Mouse (Mus musculus) bone marrow, adult 2 months (tissue): ENCODE data around the gene 2410015M20Rik. TPM values are rescaled to one million over a fixed set of nuclear protein-coding genes. Genes with fewer than 3 reads are reported as not detected.

Experiments used
- H3K27ac ChIP-seq: fragments of 200-500 bp; 2 replicates; pipeline ENCODE4 v1.5.1; 2012; ENCODE audit warnings: low read depth, mild to moderate bottlenecking, control low read depth, inconsistent platforms, low read length; ENCODE audit not compliant: control insufficient read depth, poor library complexity, insufficient read depth
- H3K4me1 ChIP-seq: fragments of 200-500 bp; 2 replicates; pipeline ENCODE4 v1.6.1; 2011; ENCODE audit warnings: low read length; ENCODE audit not compliant: control insufficient read depth, insufficient read depth
- H3K4me3 ChIP-seq: fragments of 200-500 bp; replicated peaks from 2 replicates; pipeline ENCODE3; 2011; ENCODE audit warnings: mild to moderate bottlenecking, low read depth, low read length, control low read depth; ENCODE audit not compliant: control insufficient read depth
- CTCF ChIP-seq: fragments of 200-500 bp; IDR thresholded peaks from 2 replicates; pipeline ENCODE4 v1.5.1; 2011; ENCODE audit warnings: low read length, control low read depth; ENCODE audit not compliant: control insufficient read depth, insufficient read depth
- POLR2A ChIP-seq: fragments of 200-500 bp; IDR thresholded peaks from 2 replicates; pipeline ENCODE4 v1.6.1; 2011; ENCODE audit warnings: low read depth, mild to moderate bottlenecking, control low read depth, low read length, borderline replicate concordance; ENCODE audit not compliant: control insufficient read depth
- WGBS: fragments of 180-500 bp; shearing (Covaris S2); methylation state at CpG from one replicate; pipeline ENCODE4 v1.1.7; 2018; 5-methylcytosine and 5-hydroxymethylcytosine counted together
- polyA plus RNA-seq: library from polyadenylated mRNA; stranded (reverse); fragments of >200 nt; gene quantifications from 2 replicates; pipeline ENCODE4 v1.2.4, GENCODE M21; 2011; ENCODE audit warnings: low replicate concordance; ENCODE audit not compliant: missing spikeins, insufficient read depth, insufficient read length

The 2410015M20Rik gene
- polyA plus RNA-seq, 1 experiment: 94.1 TPM

DNA sequence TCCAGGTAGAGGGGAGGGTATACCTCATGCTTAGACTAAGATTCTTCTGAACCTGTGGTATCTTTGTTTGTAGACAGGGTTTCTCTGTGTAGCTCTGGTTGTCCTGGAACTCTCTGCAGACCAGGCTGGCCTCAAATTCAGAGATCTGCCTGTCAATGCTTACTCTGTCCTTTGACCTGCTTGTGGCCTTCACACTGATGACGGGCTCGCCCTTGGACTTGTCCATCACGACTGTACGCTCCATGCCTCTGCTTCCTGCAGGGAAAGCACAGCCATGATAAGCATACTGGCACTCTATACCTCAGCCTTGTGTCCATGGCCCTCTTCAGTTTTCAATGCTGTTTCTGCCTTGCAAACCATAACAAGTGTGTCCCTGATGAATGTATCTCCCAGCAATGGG lies 42.2 kb downstream of the 2410015M20Rik start:
- 95% methylated on average over 4 of the region's 4 CpGs for WGBS
- Histone ChIP-seq H3K4me1 (no peaks in the 10 kb centered on the region), H3K27ac (no peak overlapping the region), H3K4me3 (no peak overlapping the region)
- TF ChIP-seq CTCF (no peak), POLR2A (no peak)

DNA sequence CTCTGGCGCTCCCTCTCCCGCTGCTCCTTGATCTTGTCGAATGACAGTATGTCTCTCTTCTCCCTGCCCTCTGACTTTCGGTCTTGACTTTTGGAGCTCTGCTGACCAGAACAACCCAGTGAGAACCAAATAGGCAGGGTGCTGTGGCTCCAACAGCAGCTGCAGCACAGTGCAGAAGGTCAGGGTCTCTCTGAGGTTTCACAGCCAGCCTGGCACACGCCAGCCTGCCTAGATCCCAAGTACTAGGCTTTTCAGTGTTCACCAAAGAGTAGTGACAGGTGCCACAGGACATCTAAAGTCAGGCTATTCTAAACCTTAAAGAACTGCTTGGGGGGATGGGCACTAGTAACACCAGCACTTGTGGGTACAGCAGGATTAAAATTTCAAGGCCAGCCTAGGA lies 42.7 kb downstream of the 2410015M20Rik start:
- TF ChIP-seq CTCF (no peak), POLR2A (no peak)
- Histone ChIP-seq H3K4me1 (no peaks in the 10 kb centered on the region), H3K4me3 (no peak overlapping the region), H3K27ac (no peak overlapping the region)
- WGBS: 95% methylated on average over 5 of the region's 5 CpGs

DNA sequence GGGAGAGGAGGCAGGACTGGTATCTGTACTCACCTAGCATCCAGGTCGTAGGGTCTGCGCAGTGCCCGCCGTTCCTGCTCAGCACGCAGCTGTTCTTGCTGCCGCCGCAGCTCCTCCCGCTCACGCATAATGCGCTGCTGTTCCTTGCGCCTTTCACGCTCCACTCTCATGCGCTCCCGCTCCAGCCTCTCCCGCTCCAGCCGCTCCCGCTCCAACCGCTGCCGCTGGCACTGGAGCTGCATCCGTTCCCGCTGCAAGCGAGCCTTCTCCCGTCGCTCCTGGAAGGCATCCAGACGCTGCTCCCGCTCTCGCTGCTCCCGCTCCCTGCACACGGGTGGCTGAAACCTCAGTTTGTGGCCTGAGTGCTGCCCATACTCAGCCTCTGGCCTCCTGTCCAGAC lies 43.3 kb downstream of the 2410015M20Rik start:
- WGBS: 93% methylated on average over 29 of the region's 29 CpGs
- Histone ChIP-seq H3K4me1 (no peaks in the 10 kb centered on the region), H3K4me3 (no peak overlapping the region), H3K27ac (no peak overlapping the region)
- no peak for TF ChIP-seq CTCF
- no peak for TF ChIP-seq POLR2A

DNA sequence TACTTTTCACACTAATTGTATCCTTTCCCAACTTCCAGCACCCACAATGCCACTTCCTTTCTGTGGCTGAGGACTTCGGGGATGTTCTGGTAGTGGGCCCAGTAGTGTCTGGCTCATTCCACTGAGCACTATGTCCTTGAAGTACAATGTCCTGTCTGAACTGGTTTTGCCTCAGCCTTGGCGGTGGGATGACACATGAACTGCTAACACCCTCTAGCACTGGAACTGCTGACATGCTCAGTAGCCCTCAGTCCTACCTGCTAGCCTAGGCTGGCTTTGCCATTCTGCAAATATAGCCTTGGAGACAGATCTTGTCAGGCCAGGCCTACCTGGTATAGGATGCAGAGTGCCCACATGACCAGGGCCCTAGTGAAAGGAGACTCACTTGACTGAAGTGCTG lies 47.7 kb downstream of the 2410015M20Rik start:
- WGBS: 67% methylated on average over 2 of the region's 2 CpGs
- Histone ChIP-seq H3K4me3 (no peak overlapping the region), H3K4me1 (no peaks in the 10 kb centered on the region), H3K27ac (no peak overlapping the region)
- TF ChIP-seq CTCF: no peak

DNA sequence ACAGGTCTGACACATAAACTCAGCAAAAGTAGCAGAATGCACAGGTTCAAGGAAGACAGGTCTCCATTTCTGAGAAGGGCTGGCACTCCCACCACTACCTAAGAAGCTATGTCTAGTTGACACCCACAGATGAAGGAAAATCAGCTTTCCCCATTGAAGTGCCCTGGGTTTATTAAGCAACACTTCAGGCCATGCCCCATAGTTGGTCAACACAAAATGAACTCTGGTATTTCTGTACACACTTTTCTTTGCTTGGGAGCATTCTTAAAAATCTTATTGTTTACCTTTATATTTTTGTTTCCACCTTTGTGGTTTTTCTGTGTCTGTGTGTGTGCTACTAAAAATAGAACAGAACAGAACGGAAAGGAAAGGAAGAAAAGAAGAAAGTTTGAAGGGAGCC lies 49.4 kb downstream of the 2410015M20Rik start:
- H3K27ac ChIP-seq: no peak overlapping the region
- TF ChIP-seq POLR2A (no peak), CTCF (no peak)
- no peak overlapping the region for H3K4me3 ChIP-seq
- no peaks in the 10 kb centered on the region for H3K4me1 ChIP-seq
- WGBS: 15% methylated on average over 1 of the region's 1 CpGs

DNA sequence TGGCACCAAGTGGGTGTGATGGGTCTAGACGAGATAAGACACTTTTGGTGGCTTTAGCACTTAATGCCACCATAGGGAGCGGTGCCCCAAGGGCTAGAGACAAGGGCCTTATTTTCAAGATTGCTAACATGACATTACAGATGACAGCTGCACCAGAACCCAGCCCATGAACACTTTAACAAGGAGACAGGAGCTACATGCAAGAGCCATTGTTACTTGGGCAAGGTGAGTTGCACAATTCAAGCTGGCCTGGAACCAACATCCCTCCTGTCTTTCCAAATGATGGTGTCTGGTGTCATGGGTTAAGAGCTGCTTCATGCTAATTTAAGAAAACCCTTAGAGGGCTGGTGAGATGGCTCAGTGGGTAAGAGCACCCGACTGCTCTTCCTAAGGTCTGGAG lies 50.2 kb downstream of the 2410015M20Rik start:
- 51% methylated on average over 3 of the region's 3 CpGs for whole genome bisulfite sequencing
- Histone ChIP-seq H3K4me3 (no peak overlapping the region), H3K27ac (no peak overlapping the region), H3K4me1 (no peaks in the 10 kb centered on the region)
- TF ChIP-seq CTCF (no peak), POLR2A (no peak)

DNA sequence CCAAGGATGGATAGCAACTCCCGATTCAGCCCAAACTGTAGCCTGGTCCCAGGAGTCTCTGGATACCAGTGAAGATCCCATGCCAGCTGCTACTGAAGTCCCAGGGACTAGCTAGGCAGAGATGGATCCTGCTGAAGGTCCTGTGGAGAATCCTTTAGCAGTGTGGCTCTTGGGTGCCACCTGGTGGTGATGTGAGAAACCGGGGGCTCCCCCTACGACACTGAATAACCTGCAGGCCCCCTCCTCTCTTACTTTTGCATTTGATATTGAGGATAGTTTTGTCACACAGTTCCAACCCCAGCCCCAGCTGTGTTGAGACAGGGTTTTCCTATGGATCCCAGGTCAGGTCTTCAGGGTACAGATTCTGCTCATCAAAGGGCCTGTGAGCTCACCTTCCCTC lies 51.1 kb downstream of the 2410015M20Rik start:
- Histone ChIP-seq H3K27ac (no peak overlapping the region), H3K4me1 (no peaks in the 10 kb centered on the region), H3K4me3 (no peak overlapping the region)
- TF ChIP-seq CTCF (peak; percentile 78), POLR2A (no peak)
- 18% methylated on average over 3 of the region's 3 CpGs for WGBS

Other genes starting within 250 kb of the 2410015M20Rik start
- 23.2 and 54.0 TPM in 2 replicates for gene Ptprs, start 133.3 kb downstream of the 2410015M20Rik start, polyA plus RNA-seq
- gene Znrf4, start 97.3 kb downstream of the 2410015M20Rik start, polyA plus RNA-seq: not detected in 2 replicates
- 2.6 and 4.0 TPM in 2 replicates for gene Gm20219, start 55.4 kb downstream of the 2410015M20Rik start, polyA plus RNA-seq
- gene Safb2, start 25.2 kb downstream of the 2410015M20Rik start, polyA plus RNA-seq: 251 and 400 TPM in 2 replicates
- gene Safb, start 24.9 kb downstream of the 2410015M20Rik start, polyA plus RNA-seq: 94.9 and 178 TPM in 2 replicates
- 407 and 414 TPM in 2 replicates for gene Rpl36, start 3.6 kb upstream of the 2410015M20Rik start, polyA plus RNA-seq
- 19.7 and 29.5 TPM in 2 replicates for gene Lonp1, start 17.1 kb upstream of the 2410015M20Rik start, polyA plus RNA-seq
- not detected in 2 replicates for gene Catsperd, start 18.4 kb upstream of the 2410015M20Rik start, polyA plus RNA-seq
- gene Ranbp3, start 63.5 kb upstream of the 2410015M20Rik start, polyA plus RNA-seq: 36.4 and 52.9 TPM in 2 replicates
- 136 and 211 TPM in 2 replicates for gene Ndufa11, start 108.0 kb upstream of the 2410015M20Rik start, polyA plus RNA-seq
- 3.1 and 5.8 TPM in 2 replicates for gene Vmac, start 108.3 kb upstream of the 2410015M20Rik start, polyA plus RNA-seq
- gene Nrtn, start 147.8 kb upstream of the 2410015M20Rik start, polyA plus RNA-seq: not detected in 2 replicates
- gene Dus3l, start 155.0 kb upstream of the 2410015M20Rik start, polyA plus RNA-seq: 15.8 and 51.0 TPM in 2 replicates
- gene Prr22, start 160.5 kb upstream of the 2410015M20Rik start, polyA plus RNA-seq: 1.7 and 1.9 TPM in 2 replicates
- 16.2 and 18.2 TPM in 2 replicates for gene Rfx2, start 221.2 kb upstream of the 2410015M20Rik start, polyA plus RNA-seq